Mouse (Mus musculus) CD4-positive, CD25-positive, alpha-beta regulatory T cell, adult 4 months (primary cell): Measurements from ENCODE around the gene Cdc26. TPM values are rescaled to one million over a fixed set of nuclear protein-coding genes. Genes with fewer than 3 reads are reported as not detected.

Experiments used
- ATAC-seq: one replicate; pipeline ENCODE4 v1.8.0; 2017
- polyA plus RNA-seq, 2 experiments: library from polyadenylated mRNA; unstranded; fragments of 100-300 nt; shearing (Covaris generic); gene quantifications; one replicate each; pipeline ENCODE4 v1.2.1; 2017

The Cdc26 gene
- polyA plus RNA-seq, 2 experiments from 2014 or later, result 72.0 to 90.4 TPM

GRCm38 (mm10) chr4:62397616-62398365, 10.7 kb downstream of the Cdc26 start:
- no peak for ATAC-seq

DNA sequence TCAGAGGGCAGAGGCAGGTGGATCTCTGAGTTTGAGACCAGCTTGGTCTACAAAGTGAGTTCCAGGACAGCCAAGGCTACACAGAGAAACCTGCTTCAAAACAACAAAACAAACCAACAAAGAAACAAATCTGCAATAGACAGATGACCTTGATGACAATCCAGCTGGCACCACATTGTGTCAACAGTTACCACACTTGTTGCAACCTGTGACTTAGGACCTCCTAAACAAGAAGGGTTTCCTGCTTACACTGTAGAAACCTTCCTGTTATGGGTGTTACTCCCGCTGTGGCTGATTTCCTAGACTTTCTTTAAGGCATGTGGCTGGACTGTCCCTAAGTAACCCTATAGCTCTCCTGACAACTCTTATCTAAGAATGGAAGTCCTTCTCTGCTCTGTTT, 12.6 kb downstream of the Cdc26 start:
- no peak for ATAC-seq

DNA sequence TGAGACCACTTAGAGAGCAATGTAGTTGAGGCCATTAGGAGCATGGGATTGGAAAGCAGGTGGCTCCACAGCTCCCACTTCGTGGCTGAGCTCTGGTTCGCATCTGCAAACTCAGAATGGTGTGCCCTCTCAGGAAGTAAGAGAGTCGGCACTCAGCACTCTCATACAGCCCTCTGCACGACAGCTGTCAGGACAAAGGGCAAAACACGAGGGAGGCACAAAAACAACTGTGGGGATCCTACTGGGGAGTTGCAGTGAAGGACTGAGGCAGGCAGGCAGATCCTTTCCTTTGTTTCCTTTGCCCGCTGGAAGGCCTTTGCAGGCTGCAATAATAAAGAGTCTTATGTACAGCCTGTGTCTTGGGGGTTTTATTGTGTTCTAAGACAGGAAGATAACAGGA, 15.0 kb downstream of the Cdc26 start:
- ATAC-seq, result no peak

GRCm38 (mm10) chr4:62391892-62392291, 16.6 kb downstream of the Cdc26 start:
- ATAC-seq, result no peak

DNA sequence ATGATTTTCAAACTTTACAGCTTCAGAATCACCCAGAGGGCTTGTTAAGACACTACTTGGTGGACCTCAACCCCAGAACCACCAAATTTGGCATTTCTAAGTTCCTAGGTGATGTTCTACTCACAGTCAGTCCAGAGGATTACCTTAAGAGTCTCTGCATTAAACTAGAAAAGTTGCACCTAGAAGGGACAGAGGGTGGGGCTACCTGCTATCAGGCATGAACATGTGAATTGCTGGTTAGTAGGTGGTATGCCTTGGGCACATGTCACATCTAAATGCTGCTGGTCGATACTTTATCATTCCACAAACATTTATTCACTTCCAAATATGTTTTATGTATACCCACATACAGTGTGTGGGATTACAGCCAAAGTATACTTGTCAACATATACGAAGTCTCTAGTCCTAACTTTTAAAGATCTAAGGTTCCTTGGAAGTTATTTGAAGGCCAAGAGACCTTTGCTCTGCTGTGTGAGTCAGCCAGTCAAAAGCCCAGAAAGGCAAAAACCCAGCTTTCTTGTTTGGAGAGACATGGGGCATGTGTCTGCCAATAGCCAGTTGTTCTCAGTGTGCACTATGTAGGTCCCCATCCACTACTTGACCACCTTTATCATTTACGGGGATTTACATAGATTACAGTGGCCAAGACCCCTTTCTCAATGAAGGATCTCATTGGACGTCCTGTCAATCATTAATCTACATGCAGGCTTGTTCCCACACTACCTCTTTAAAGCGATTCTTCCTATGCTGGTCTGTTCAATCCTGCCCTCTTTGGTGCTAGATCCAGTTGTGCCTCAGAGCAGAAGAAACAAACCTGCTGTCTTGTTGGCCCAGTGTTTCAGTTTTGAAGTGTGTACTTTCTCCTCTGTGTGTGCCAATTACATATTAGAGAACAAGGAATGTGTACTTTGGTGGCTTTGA, 18.6 kb downstream of the Cdc26 start:
- no peak for ATAC-seq

DNA sequence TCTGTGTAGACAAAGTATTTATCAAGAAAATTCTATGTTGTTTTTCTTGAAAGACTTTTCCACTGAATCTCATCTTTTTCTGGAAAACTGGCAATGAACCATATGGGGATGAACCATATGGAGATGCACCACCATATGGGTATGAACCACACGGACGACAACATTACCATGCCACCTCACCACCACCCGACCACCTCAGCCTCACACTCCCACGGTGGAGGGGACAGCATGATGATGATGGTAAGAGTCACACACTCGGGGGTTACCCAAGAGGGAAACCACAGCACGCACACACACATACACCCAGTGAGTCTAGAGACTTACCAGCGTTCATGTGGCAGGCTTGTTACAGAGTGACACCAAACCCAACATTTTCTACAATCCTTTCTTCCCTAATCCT, 23.0 kb downstream of the Cdc26 start:
- no peak for ATAC-seq

- no peak for ATAC-seq
These were observed 24.3 kb downstream of the Cdc26 start for GRCm38 (mm10) chr4:62384159-62384558.

GRCm38 (mm10) chr4:62383752-62384151, 24.7 kb downstream of the Cdc26 start:
- ATAC-seq, result no peak

GRCm38 (mm10) chr4:62383207-62383606, 25.2 kb downstream of the Cdc26 start:
- ATAC-seq, result no peak

DNA sequence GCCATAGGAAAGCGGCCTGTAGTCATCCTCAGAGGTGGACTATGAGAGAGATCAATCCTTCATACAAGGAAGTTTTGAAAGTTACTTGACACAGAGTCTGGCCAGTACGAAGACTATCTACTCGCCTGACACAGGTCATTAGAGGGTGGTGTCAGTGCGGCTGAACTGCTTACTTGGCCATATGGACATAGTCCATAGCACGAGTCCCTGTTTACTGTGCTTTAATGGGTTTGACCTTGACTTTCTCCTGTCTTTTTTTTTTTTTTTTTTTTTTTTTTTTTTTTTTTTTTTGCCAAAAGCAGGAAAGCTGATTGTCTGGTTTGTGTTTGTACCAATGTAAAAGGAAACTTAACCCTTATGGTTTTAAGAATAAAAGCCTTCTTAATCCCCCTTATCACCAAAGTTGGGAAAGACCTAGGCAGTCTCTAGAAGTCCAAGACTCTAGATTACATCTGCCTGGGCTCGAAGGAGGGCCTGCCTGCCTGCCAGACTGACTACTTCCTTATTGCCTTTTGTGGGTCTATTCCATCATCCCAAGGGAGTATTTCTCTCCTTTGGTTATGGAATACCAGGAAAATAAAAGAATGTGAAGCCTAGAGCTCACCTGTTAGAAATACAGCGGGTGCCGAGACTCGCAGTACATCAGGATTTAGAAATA, 28.6 kb downstream of the Cdc26 start:
- no peak for ATAC-seq

- ATAC-seq, result no peak
These were observed 32.3 kb downstream of the Cdc26 start for GRCm38 (mm10) chr4:62376123-62376522.

DNA sequence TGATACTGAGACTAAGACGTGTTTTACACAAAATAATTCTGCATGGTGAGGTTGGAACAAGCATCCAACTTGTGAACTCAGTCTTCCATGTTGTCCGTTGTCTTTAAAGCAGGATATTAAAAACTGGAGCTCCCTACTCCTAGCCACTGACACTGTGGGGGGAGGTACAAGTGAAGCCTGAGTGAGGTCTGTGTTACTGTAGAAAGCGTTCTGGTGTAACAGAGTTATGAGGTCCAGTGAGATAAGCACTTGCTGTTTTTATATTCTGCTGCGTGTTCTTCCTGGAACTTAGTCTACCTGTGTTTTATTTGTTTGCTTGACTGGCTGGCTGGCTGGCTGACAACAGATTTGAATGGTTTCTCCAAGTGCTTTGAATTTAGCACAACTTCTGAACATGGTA, 34.1 kb downstream of the Cdc26 start:
- no peak for ATAC-seq

DNA sequence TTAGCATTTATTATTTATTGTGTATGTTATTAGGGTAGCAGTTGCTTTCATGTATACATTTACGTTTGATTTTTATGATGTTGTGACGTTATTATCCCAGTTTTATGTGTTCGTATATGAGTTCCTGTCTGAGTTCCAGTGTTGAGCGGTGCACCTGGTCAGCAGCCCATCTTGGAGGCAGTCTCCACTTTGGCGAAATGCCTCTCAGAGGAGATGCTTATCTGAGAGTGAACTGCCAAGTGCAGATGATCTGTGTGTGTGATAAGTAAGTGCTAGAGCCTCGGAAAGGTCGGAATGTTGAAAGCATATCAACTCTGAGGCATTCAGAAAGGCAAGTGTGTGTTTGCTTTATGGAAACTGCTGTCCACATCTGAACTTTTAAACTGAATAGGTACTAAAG, 34.8 kb downstream of the Cdc26 start:
- no peak for ATAC-seq

DNA sequence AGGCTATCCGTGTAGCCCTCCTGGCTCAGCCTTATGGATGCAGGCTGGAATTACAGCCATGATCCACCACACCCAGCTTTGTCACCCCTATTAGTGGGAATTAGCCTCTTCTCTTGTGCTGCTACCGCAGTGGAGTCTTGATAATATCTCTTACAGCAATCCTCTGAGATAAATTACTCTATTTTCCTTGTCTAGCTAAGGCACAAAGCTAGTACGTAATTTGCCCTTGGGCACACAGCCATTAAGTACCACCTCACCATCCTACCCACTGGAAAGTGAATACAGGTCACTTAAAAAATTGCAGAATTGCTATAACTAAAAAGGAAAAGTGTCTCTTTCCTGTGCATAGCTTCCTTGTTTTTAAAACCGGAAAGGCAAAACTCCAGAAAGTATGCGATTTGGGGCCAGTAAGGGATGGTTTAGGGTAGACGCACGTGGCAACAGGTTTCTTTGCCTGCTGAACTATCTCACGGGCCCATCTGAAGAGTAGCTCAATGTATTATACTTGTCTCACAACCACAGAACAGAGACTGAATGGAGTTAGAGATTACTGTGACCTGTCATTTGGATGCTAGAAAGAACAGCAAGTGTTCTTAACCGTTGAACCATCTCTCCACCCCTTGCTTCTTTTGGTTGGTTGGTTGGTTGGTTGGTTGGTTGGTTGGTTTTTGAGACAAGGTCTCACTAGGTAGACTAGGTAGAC, 35.5 kb downstream of the Cdc26 start:
- ATAC-seq, result no peak

DNA sequence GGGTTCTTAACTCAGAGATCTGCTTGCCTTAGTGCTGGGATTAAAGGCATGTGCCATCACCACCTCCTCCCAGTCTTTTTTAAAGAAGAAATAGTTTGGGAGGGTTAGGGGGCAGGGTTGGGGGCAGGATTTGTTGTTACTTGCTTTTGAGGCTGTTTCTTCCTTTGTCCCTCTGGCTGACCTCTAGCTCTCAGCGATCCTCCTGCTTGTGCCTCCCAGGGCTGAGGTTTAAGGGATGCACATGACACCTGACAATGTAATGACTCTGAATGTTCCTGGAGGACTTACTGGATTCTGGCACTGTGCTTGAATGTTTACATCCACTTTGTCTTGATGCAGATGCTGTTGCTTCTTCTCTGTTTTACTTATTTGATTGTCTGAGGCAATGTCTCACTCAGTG, 36.0 kb downstream of the Cdc26 start:
- no peak for ATAC-seq

GRCm38 (mm10) chr4:62369091-62369490, 39.4 kb downstream of the Cdc26 start:
- no peak for ATAC-seq

GRCm38 (mm10) chr4:62367586-62367985, 40.9 kb downstream of the Cdc26 start:
- peak; percentile 37 for ATAC-seq

DNA sequence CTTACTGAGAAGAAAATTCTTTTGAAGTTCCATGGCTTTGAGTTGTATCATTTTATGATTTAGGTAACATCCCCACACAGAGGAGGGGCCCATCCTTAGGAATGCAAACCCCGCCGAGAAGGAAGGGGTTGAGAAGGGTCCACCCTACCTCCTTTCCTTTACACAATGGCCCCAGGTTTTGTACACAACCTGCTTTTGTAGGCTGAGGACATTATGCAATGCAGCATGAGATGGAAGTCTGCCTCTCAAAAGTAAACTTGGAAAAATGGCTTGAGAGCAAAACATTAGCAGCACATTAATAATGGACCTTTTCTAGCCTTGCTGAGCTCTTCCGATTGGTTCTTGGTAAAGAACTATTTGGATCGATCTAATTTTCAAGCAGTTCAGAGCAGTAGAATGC, 42.2 kb downstream of the Cdc26 start:
- ATAC-seq, result no peak

DNA sequence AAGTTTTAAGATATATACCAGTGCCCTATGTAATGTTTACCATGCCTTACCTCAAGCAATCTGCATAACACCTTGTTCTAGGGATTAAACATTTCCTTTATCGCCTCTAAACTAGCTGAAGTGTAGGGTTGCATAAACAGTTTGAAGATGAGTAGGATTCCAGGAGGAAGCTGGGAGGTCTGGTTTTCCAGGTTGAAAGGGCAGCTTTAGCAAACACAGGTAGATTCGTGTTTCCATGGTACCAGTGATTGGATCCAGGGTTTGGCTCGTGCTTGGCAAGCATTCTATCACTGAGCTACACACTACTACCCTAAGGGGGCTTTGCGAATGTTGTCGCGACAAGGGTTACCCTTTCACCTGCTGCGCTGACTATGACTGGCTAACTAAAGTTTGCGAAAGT, 44.1 kb downstream of the Cdc26 start:
- no peak for ATAC-seq

- no peak for ATAC-seq
These were observed 46.0 kb downstream of the Cdc26 start for GRCm38 (mm10) chr4:62362437-62362836.

GRCm38 (mm10) chr4:62361997-62362396, 46.4 kb downstream of the Cdc26 start:
- no peak for ATAC-seq

DNA sequence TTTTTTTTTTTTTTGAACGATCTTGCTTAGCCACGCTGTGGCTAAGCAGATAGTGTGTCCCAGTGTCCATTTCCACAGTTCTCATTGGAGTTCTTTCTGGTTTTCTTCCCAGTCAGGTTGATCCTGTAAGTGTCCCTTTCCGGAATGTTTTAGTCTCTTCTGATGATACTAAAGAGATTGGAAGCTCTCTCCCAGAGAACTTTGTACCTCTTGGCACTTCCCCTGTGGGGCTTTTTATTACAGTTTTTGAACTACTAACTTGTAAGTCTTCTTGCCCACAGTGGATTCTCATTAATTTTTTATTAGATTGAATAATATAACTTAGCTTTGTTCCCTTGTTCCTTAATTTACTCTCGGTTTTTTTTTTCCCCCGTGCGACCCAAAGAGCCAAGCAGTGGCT, 46.9 kb downstream of the Cdc26 start:
- no peak for ATAC-seq
